Mouse (Mus musculus) lung, postnatal 0 days (tissue): ENCODE data around the gene Ndufs7.

ENCODE experiments used
- CTCF ChIP-seq: IDR thresholded peaks from 2 replicates; pipeline ENCODE4 v1.5.1; 2016; ENCODE audit warnings: antibody characterized with exemption, mild to moderate bottlenecking
- EP300 ChIP-seq: IDR thresholded peaks from 2 replicates; pipeline ENCODE4 v1.6.1; 2016; ENCODE audit warnings: antibody characterized with exemption, mild to moderate bottlenecking, control low read depth

DNA sequence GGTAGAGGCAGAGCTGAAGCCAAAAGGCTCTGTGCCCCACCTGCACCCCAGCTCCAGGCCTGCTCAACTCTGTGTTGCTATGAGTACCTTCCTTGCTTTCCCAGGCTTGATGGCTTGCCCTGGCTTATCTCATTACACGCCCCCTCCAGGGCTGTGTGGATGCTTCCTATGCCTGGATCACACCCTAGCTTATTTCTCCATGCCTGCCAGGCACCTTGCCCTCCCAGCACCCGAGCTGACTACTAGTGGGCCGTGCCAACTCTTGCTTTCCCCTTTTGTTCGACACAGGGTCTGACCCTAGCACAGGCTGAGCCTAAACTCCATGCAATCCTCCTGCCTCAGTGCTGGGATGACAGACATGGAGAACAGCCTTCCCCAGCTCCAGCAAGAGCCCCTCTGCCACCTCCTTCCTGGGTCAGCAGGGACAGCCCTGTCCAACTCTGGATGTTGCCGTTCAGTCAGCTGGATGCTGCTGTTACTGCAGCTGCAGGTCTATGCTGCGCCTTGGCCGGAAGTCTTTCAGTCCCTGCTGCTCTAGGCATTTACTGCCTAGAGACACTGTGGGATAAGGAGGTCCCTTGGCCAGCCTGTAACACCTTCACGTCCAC, 48.7 kb downstream of the Ndufs7 start:
- TF ChIP-seq CTCF (no peak), EP300 (no peak)
